Mouse (Mus musculus) megakaryocyte-erythroid progenitor cell, adult 5-6 weeks (primary cell): ENCODE measurements around the gene Prpf4. TPM values are rescaled to one million over a fixed set of nuclear protein-coding genes. Genes with fewer than 3 reads are reported as not detected.

Source experiments
- total RNA-seq, 2 experiments: library from RNA; stranded (forward) in 1 of 2; stranded (reverse) in 1 of 2; fragments of 200-1000, 215-1000 nt in 1 of 2; fragments of >200 nt in 1 of 2; fragmentation: Nextera tagmentation in 1 of 2; gene quantifications; 2 replicates each; pipeline ENCODE4 v1.2.3; 2014 to 2017

The Prpf4 gene
- total RNA-seq, 2 experiments from 2014 or later, result 25.4 to 29.0 TPM

Other genes starting within 250 kb of the Prpf4 start
- not detected in 2 replicates for gene Zfp37, start 177.8 kb upstream of the Prpf4 start, total RNA-seq (2014; fragmentation: Nextera tagmentation)
- not detected in 2 replicates for gene Zfp37, start 177.8 kb upstream of the Prpf4 start, total RNA-seq (2017)
- gene Slc31a2, start 146.2 kb upstream of the Prpf4 start, total RNA-seq (2014; fragmentation: Nextera tagmentation), result 1.2 TPM in 1 of 2 replicates, not detected in the other
- 0.84 and 1.8 TPM in 2 replicates for gene Slc31a2, start 146.2 kb upstream of the Prpf4 start, total RNA-seq (2017)
- 29.0 and 33.9 TPM in 2 replicates for gene Fkbp15, start 48.2 kb upstream of the Prpf4 start, total RNA-seq (2014; fragmentation: Nextera tagmentation)
- 37.6 and 48.6 TPM in 2 replicates for gene Fkbp15, start 48.2 kb upstream of the Prpf4 start, total RNA-seq (2017)
- gene Slc31a1, start 48.1 kb upstream of the Prpf4 start, total RNA-seq (2014; fragmentation: Nextera tagmentation), result 19.4 and 22.7 TPM in 2 replicates
- 19.7 and 21.2 TPM in 2 replicates for gene Slc31a1, start 48.1 kb upstream of the Prpf4 start, total RNA-seq (2017)
- gene Cdc26, start 155 bp upstream of the Prpf4 start, total RNA-seq (2014; fragmentation: Nextera tagmentation), result 115 and 170 TPM in 2 replicates
- 121 and 186 TPM in 2 replicates for gene Cdc26, start 155 bp upstream of the Prpf4 start, total RNA-seq (2017)
- not detected in 2 replicates for gene Rnf183, start 26.5 kb downstream of the Prpf4 start, total RNA-seq (2014; fragmentation: Nextera tagmentation)
- not detected in 2 replicates for gene Rnf183, start 26.5 kb downstream of the Prpf4 start, total RNA-seq (2017)
- 2.6 and 6.4 TPM in 2 replicates for gene Wdr31, start 62.1 kb downstream of the Prpf4 start, total RNA-seq (2014; fragmentation: Nextera tagmentation)
- gene Wdr31, start 62.1 kb downstream of the Prpf4 start, total RNA-seq (2017), result 4.3 and 5.5 TPM in 2 replicates
- not detected in 2 replicates for gene Bspry, start 71.3 kb downstream of the Prpf4 start, total RNA-seq (2014; fragmentation: Nextera tagmentation)
- gene Bspry, start 71.3 kb downstream of the Prpf4 start, total RNA-seq (2017), result 0.09 and 1.0 TPM in 2 replicates
- 2.0 and 4.8 TPM in 2 replicates for gene Hdhd3, start 94.7 kb downstream of the Prpf4 start, total RNA-seq (2014; fragmentation: Nextera tagmentation)
- 2.8 and 3.9 TPM in 2 replicates for gene Hdhd3, start 94.7 kb downstream of the Prpf4 start, total RNA-seq (2017)
- gene Alad, start 111.1 kb downstream of the Prpf4 start, total RNA-seq (2014; fragmentation: Nextera tagmentation), result 310 and 320 TPM in 2 replicates
- gene Alad, start 111.1 kb downstream of the Prpf4 start, total RNA-seq (2017), result 64.9 and 137 TPM in 2 replicates
- gene Pole3, start 116.3 kb downstream of the Prpf4 start, total RNA-seq (2014; fragmentation: Nextera tagmentation), result 84.0 and 122 TPM in 2 replicates
- 135 and 144 TPM in 2 replicates for gene Pole3, start 116.3 kb downstream of the Prpf4 start, total RNA-seq (2017)
- gene 4933430I17Rik, start 116.6 kb downstream of the Prpf4 start, total RNA-seq (2014; fragmentation: Nextera tagmentation), result not detected in 2 replicates
- not detected in 2 replicates for gene 4933430I17Rik, start 116.6 kb downstream of the Prpf4 start, total RNA-seq (2017)
- 0.68 and 11.0 TPM in 2 replicates for gene Rgs3, start 151.1 kb downstream of the Prpf4 start, total RNA-seq (2014; fragmentation: Nextera tagmentation)
- gene Rgs3, start 151.1 kb downstream of the Prpf4 start, total RNA-seq (2017), result 2.9 and 5.0 TPM in 2 replicates